Mouse (Mus musculus): ENCODE measurements around the gene Rnf157. TPM values are rescaled to one million over a fixed set of nuclear protein-coding genes. Genes with fewer than 3 reads are reported as not detected.

Rnf157 gene
- total and polyA plus RNA-seq, 3 experiments: 8.7 to 39.3 (median 10.9) TPM

- Histone ChIP-seq H3K4me1 (ENCODE audit: control insufficient read depth in 1 of 2, insufficient read depth in 2 of 2) (peaks cover 10 to 60% of the 10 kb centered on the region in 2 experiments; a peak in 3 of 4 replicates), H3K9ac (ENCODE audit: insufficient read depth, low read depth) (no peak overlapping the region), H3K27ac (ENCODE audit: insufficient read depth, low read depth) (peak overlapping the region; percentile 96), H3K9me3 (replicated peaks; ENCODE audit: low read length) (peaks cover 13% of the 10 kb centered on the region), H3K4me2 (ENCODE audit: insufficient read depth, low read depth, poor library complexity, severe bottlenecking) (peak overlapping the region; percentile 32; the same call in 1 of the 2 replicates), H3K36me3 (replicated peaks in 1 of 2; ENCODE audit: control insufficient read depth in 1 of 2, insufficient read depth in 1 of 2, low read length in 1 of 2) (peaks cover 33 to 36% of the 10 kb centered on the region in 2 experiments), H3K4me3 (replicated peaks in 1 of 3; ENCODE audit: low read depth in 2 of 3, low read length in 2 of 3, poor library complexity in 1 of 3) (peak overlapping the region in 2 of 3 experiments; percentile 10), H3K27me3 (replicated peaks) (no peaks in the 10 kb centered on the region), H3K79me2 (replicated peaks; ENCODE audit: control insufficient read depth, extremely low read depth, insufficient read depth, poor library complexity, severe bottlenecking) (peaks cover 50% of the 10 kb centered on the region)
- DNase-seq (ENCODE audit: extremely low read depth): peak; percentile 99
- in situ Hi-C loops (cut with MboI; ENCODE audit: low pct_ligation_motif_present, low pct_unique_long_range_greater_than_20kb, low sequenced_read_pairs) (loop anchor here (25.0 kb wide), 1 partner anchor 769 kb away; the partner anchor contains the start of gene Slc25a19), dilution Hi-C loops (cut with MboI; ENCODE audit: extremely low pct_ligation_motif_present, extremely low pct_unique_long_range_greater_than_20kb, low sequenced_read_pairs) (no loop called here)
- TF ChIP-seq ZNF384 (IDR thresholded peaks at IDR 0.05; ENCODE audit: low read depth, low read length): peak; percentile 92
- peak; percentile 99 for TF ChIP-seq ETS1 (conservative IDR thresholded peaks at IDR 0.05; ENCODE audit: low read depth, low read length)
- peak; percentile 74 for TF ChIP-seq NRF1 (IDR thresholded peaks at IDR 0.05; ENCODE audit: low read depth, low read length)
- peak; percentile 98 for TF ChIP-seq MEF2A (IDR thresholded peaks at IDR 0.05; ENCODE audit: borderline replicate concordance, low read depth, low read length)
- peak; percentile 97 for TF ChIP-seq MAFK (IDR thresholded peaks at IDR 0.05; ENCODE audit: insufficient replicate concordance, low read length)
- TF ChIP-seq USF1 (IDR thresholded peaks at IDR 0.05; ENCODE audit: low read depth, low read length): no peak
- 0 out of 2 replicates have a peak, but pooled peaks have one; percentile 53 for TF ChIP-seq NELFE (IDR thresholded peaks at IDR 0.05; ENCODE audit: low read depth, low read length)
- TF ChIP-seq CTCF (conservative IDR thresholded peaks at IDR 0.05 in 1 of 2, IDR thresholded peaks at IDR 0.05 in 1 of 2; ENCODE audit: low read depth in 2 of 2, low read length in 2 of 2): peak in 1 of 2 experiments; percentile 2; a peak in 1 of 4 replicates
- peak; percentile 99 for TF ChIP-seq BHLHE40 (IDR thresholded peaks at IDR 0.05; ENCODE audit: low read depth, low read length)
- peak; percentile 86; the same call in 1 of the 2 replicates for TF ChIP-seq UBTF (IDR thresholded peaks at IDR 0.05; ENCODE audit: low read depth, low read length)
- peak; percentile 96 for TF ChIP-seq EP300 (IDR thresholded peaks at IDR 0.05; ENCODE audit: low read length)
- no peak; the same call in none of the 2 replicates for TF ChIP-seq RAD21 (IDR thresholded peaks at IDR 0.05; ENCODE audit: low read depth, low read length)
- no peak for TF ChIP-seq ZKSCAN1 (IDR thresholded peaks at IDR 0.05; ENCODE audit: borderline replicate concordance, low read depth, low read length)
- TF ChIP-seq MXI1 (IDR thresholded peaks at IDR 0.05; ENCODE audit: low read depth, low read length): peak; percentile 84; the same call in 1 of the 2 replicates
- TF ChIP-seq RCOR1 (conservative IDR thresholded peaks at IDR 0.05; ENCODE audit: low read depth, low read length): peak; percentile 99
- TF ChIP-seq JUND (conservative IDR thresholded peaks at IDR 0.05; ENCODE audit: low read depth, low read length): peak; percentile 99
- TF ChIP-seq TBP (conservative IDR thresholded peaks at IDR 0.05; ENCODE audit: low read depth, low read length): peak; percentile 55
- TF ChIP-seq USF2 (conservative IDR thresholded peaks at IDR 0.05; ENCODE audit: low read depth, low read length): no peak
- TF ChIP-seq JUN (IDR thresholded peaks at IDR 0.05; ENCODE audit: insufficient read depth, low read depth, low read length): peak; percentile 95
- TF ChIP-seq HCFC1 (IDR thresholded peaks at IDR 0.05; ENCODE audit: low read depth, low read length): no peak; the same call in 1 of the 2 replicates
- TF ChIP-seq IRF4 (IDR thresholded peaks at IDR 0.05; ENCODE audit: low read depth, low read length): peak; percentile 99
- peak; percentile 79; the same call in 1 of the 2 replicates for TF ChIP-seq ZMIZ1 (IDR thresholded peaks at IDR 0.05; ENCODE audit: low read depth, low read length)
- TF ChIP-seq MAZ (IDR thresholded peaks at IDR 0.05; ENCODE audit: low read depth, low read length): peak; percentile 94
- TF ChIP-seq MAX (IDR thresholded peaks at IDR 0.05; ENCODE audit: low read length): peak; percentile 94
- TF ChIP-seq MYC (IDR thresholded peaks at IDR 0.05; ENCODE audit: low read depth, low read length): no peak; the same call in none of the 2 replicates
- TF ChIP-seq TCF12 (IDR thresholded peaks at IDR 0.05; ENCODE audit: low read depth, low read length): peak; percentile 94
- no peak; the same call in none of the 2 replicates for TF ChIP-seq SMC3 (IDR thresholded peaks at IDR 0.05; ENCODE audit: low read depth, low read length)
- peak; percentile 97 for TF ChIP-seq POLR2AphosphoS2 (IDR thresholded peaks at IDR 0.05; ENCODE audit: low read depth, low read length)
- TF ChIP-seq ELF1 (IDR thresholded peaks at IDR 0.05; ENCODE audit: low read depth, low read length): peak; percentile 68
- no peak for TF ChIP-seq POLR2A (IDR thresholded peaks at IDR 0.05; ENCODE audit: low read depth, low read length)
- peak; percentile 92 for TF ChIP-seq CHD2 (IDR thresholded peaks at IDR 0.05; ENCODE audit: low read length)
- no peak for TF ChIP-seq GABPA (IDR thresholded peaks at IDR 0.05; ENCODE audit: insufficient replicate concordance, low read depth, low read length)
- TF ChIP-seq PAX5 (IDR thresholded peaks at IDR 0.05; ENCODE audit: low read length): no peak
- TF ChIP-seq ZC3H11A (IDR thresholded peaks at IDR 0.05; ENCODE audit: low read depth, low read length): peak; percentile 11; the same call in 1 of the 2 replicates
- 0 out of 2 replicates have a peak, but pooled peaks have one; percentile 67 for TF ChIP-seq KAT2A (IDR thresholded peaks at IDR 0.05; ENCODE audit: insufficient replicate concordance, low read length)
- TF ChIP-seq SIN3A (IDR thresholded peaks at IDR 0.05; ENCODE audit: low read length): peak; percentile 95
- 0 out of 2 replicates have a peak, but pooled peaks have one; percentile 21 for TF ChIP-seq CHD1 (IDR thresholded peaks at IDR 0.05; ENCODE audit: low read depth, low read length)
- peak; percentile 95 for TF ChIP-seq E2F4 (IDR thresholded peaks at IDR 0.05; ENCODE audit: insufficient replicate concordance, low read depth, low read length)
Measured at GRCm38 (mm10) chr11:116406231-116406728, 6.6 kb downstream of the Rnf157 start.

Measured in CH12.LX (cell line).